Mouse (Mus musculus) liver, embryonic 16.5 days (tissue): Measurements from ENCODE around the gene Dnajc3. TPM values are rescaled to one million over a fixed set of nuclear protein-coding genes. Genes with fewer than 3 reads are reported as not detected.

ENCODE experiments used
- ATAC-seq: fragments of 200-750 bp; cut with Nextera tagmentation; 2 replicates; pipeline ENCODE4 v1.8.0; 2017; ENCODE audit warnings: low read depth, mild to moderate bottlenecking, moderate number of reproducible peaks, moderate library complexity
- H3K27ac ChIP-seq: fragments of 300-500 bp; sonication (generic); 2 replicates; pipeline ENCODE4 v1.5.1; 2014; ENCODE audit warnings: mild to moderate bottlenecking, low read length
- H3K27me3 ChIP-seq: fragments of 300-500 bp; sonication (generic); 2 replicates; pipeline ENCODE4 v1.6.1; 2014; ENCODE audit warnings: low read depth, low read length, mixed read lengths; ENCODE audit not compliant: control insufficient read depth, insufficient read depth
- H3K36me3 ChIP-seq: fragments of 300-500 bp; sonication (generic); 2 replicates; pipeline ENCODE4 v1.6.1; 2014; ENCODE audit warnings: mild to moderate bottlenecking; ENCODE audit not compliant: control insufficient read depth, insufficient read depth
- H3K4me1 ChIP-seq: fragments of 300-500 bp; sonication (generic); 2 replicates; pipeline ENCODE4 v1.6.1; 2014; ENCODE audit warnings: low read depth, low read length, mixed read lengths; ENCODE audit not compliant: control insufficient read depth
- H3K4me2 ChIP-seq: fragments of 300-500 bp; sonication (generic); 2 replicates; pipeline ENCODE4 v1.6.1; 2014; ENCODE audit warnings: low read depth, low read length, mixed read lengths
- H3K4me3 ChIP-seq: fragments of 300-500 bp; sonication (generic); 2 replicates; pipeline ENCODE4 v1.5.1; 2014; ENCODE audit warnings: low read depth, mild to moderate bottlenecking, low read length
- H3K9ac ChIP-seq: fragments of 300-500 bp; sonication (generic); 2 replicates; pipeline ENCODE4 v1.6.1; 2014; ENCODE audit warnings: low read depth, low read length
- H3K9me3 ChIP-seq: fragments of 300-500 bp; sonication (generic); replicated peaks from 2 replicates; pipeline ENCODE4 v1.6.1; 2016; ENCODE audit warnings: low read length; ENCODE audit not compliant: control insufficient read depth
- WGBS: fragments of 180-500 bp; shearing (Covaris S2); extraction: QIAGEN DNeasy Blood & Tissue Kit; methylation state at CpG from one replicate; pipeline ENCODE4 v1.1.7; 2014; ENCODE audit not compliant: insufficient replicate concordance; 5-methylcytosine and 5-hydroxymethylcytosine counted together
- polyA plus RNA-seq: library from polyadenylated mRNA; unstranded; fragments of >200 nt; fragmentation: Nextera tagmentation; extraction: Ambion mirVana; gene quantifications from 2 replicates; pipeline ENCODE4 v1.2.1, GENCODE M21; 2015

The Dnajc3 gene
- 30.3 and 31.6 TPM in 2 replicates for polyA plus RNA-seq

GRCm38 (mm10) chr14:118937533-118938492 lies at the start of gene Dnajc3:
TSS of gene Dnajc3 (plus strand) at chr14:118937976.
- Histone ChIP-seq H3K4me1 (peaks cover 30% of the 10 kb centered on the region), H3K27ac (peak within 1 kb of the TSS; percentile 91), H3K27me3 (no peaks in the 10 kb centered on the region), H3K9me3 (no peaks in the 10 kb centered on the region), H3K4me2 (peak within 1 kb of the TSS; percentile 96), H3K36me3 (no peaks in the 10 kb centered on the region), H3K4me3 (peak within 1 kb of the TSS; percentile 96), H3K9ac (peak within 1 kb of the TSS; percentile 99)
- under 1% methylated on average over 118 of the region's 124 CpGs for WGBS
- peak; percentile 99 for ATAC-seq

DNA sequence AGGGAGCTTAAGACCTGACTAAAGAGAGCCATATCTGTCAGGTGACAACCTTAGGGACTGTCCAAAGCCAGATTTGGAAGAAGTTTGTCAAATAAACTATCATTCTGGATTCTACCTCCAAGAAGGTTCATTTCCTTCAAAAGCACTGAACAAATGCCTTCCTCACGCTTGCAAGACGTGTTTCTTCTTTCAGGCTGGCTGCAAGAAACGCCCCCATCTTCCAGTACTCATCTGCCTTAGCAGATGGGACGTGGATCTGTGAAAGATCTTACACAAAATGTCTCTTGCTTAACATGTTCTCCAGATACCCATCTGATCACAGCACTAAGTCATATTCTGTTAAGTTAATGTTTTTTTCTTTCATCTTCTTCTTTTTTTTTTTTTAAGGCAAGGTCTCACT lies 47.7 kb upstream of the Dnajc3 start:
- Histone ChIP-seq H3K27me3 (no peaks in the 10 kb centered on the region), H3K36me3 (no peaks in the 10 kb centered on the region), H3K9me3 (no peaks in the 10 kb centered on the region), H3K4me3 (no peak overlapping the region), H3K4me1 (no peaks in the 10 kb centered on the region), H3K27ac (no peak overlapping the region), H3K9ac (no peak overlapping the region), H3K4me2 (no peak overlapping the region)
- no peak for ATAC-seq
- 60% methylated on average over 4 of the region's 4 CpGs for WGBS

- H3K9me3 ChIP-seq, result no peaks in the 10 kb centered on the region
- H3K27me3 ChIP-seq, result no peaks in the 10 kb centered on the region
- no peak for ATAC-seq
- H3K4me2 ChIP-seq, result no peak overlapping the region
- WGBS, result 64% methylated on average over 7 of the region's 7 CpGs
- H3K4me1 ChIP-seq, result no peaks in the 10 kb centered on the region
- no peak overlapping the region for H3K4me3 ChIP-seq
- H3K9ac ChIP-seq, result no peak overlapping the region
- no peaks in the 10 kb centered on the region for H3K36me3 ChIP-seq
- H3K27ac ChIP-seq, result no peak overlapping the region
These were observed 42.5 kb upstream of the Dnajc3 start for GRCm38 (mm10) chr14:118895228-118895627.

DNA sequence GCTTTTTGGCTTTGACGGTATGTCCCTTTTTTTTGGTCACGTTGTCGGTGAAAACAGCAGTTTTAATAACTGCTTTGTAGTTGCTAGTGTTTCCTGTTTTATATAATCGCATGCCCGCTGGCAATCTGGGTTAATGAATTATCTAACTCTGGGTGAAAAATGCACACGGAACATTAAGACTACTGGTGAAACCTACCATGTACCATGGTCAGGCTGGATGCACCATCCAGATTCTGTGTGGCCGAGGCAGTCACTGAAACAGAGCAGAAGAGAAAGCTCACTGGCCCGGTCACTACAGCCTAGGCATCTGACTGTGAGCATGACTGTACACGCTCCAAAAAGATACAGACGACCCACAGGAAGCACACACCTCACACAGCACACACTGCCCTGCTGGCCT lies 42.1 kb upstream of the Dnajc3 start:
- Histone ChIP-seq H3K9ac (no peak overlapping the region), H3K27ac (no peak overlapping the region), H3K9me3 (no peaks in the 10 kb centered on the region), H3K36me3 (no peaks in the 10 kb centered on the region), H3K4me1 (no peaks in the 10 kb centered on the region), H3K4me2 (no peak overlapping the region), H3K4me3 (no peak overlapping the region), H3K27me3 (no peaks in the 10 kb centered on the region)
- WGBS, result 69% methylated on average over 10 of the region's 10 CpGs
- no peak for ATAC-seq

GRCm38 (mm10) chr14:118899940-118900339 lies 37.8 kb upstream of the Dnajc3 start:
- no peak for ATAC-seq
- 67% methylated on average over 11 of the region's 11 CpGs for WGBS
- H3K27me3 ChIP-seq, result no peaks in the 10 kb centered on the region

DNA sequence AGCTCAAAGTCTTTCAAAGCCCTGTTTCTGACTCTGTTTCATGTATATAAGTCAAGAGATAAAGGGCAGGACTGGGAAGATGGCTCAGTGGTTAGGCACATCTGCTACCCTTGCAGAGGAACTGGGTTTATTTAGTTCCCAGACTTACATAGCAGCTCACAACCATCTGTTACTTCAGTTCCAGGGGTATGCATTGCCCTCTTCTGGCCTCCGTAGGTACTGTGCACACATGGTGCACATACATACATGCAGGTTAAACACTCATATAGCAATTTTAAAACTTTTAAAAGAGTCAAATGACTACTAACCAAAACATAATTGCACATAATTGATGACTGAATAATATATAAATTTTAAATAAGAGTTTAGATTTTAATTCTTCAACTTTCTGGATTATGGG lies 36.9 kb upstream of the Dnajc3 start:
- 81% methylated on average over 1 of the region's 1 CpGs for WGBS
- no peaks in the 10 kb centered on the region for H3K27me3 ChIP-seq
- no peak overlapping the region for H3K27ac ChIP-seq
- H3K4me3 ChIP-seq, result no peak overlapping the region
- ATAC-seq, result no peak
- H3K4me1 ChIP-seq, result no peaks in the 10 kb centered on the region
- peaks cover 2% of the 10 kb centered on the region; the same call in 1 of the 2 replicates for H3K9me3 ChIP-seq
- H3K4me2 ChIP-seq, result no peak overlapping the region
- H3K9ac ChIP-seq, result no peak overlapping the region
- no peaks in the 10 kb centered on the region for H3K36me3 ChIP-seq

More at GRCm38 (mm10) chr14:118899940-118900339, 37.8 kb upstream of the Dnajc3 start:
- Histone ChIP-seq H3K27ac (no peak overlapping the region), H3K9ac (no peak overlapping the region), H3K4me3 (no peak overlapping the region), H3K9me3 (peaks cover 2% of the 10 kb centered on the region; the same call in 1 of the 2 replicates), H3K4me2 (no peak overlapping the region), H3K4me1 (no peaks in the 10 kb centered on the region), H3K36me3 (no peaks in the 10 kb centered on the region)

- Histone ChIP-seq H3K4me3 (no peak overlapping the region), H3K27me3 (no peaks in the 10 kb centered on the region), H3K9ac (no peak overlapping the region), H3K4me2 (no peak overlapping the region), H3K4me1 (no peaks in the 10 kb centered on the region), H3K36me3 (no peaks in the 10 kb centered on the region), H3K27ac (no peak overlapping the region), H3K9me3 (peaks cover 2% of the 10 kb centered on the region; the same call in 1 of the 2 replicates)
- WGBS, result 68% methylated on average over 3 of the region's 3 CpGs
- no peak for ATAC-seq
These were observed 34.4 kb upstream of the Dnajc3 start for GRCm38 (mm10) chr14:118903397-118903796.

DNA sequence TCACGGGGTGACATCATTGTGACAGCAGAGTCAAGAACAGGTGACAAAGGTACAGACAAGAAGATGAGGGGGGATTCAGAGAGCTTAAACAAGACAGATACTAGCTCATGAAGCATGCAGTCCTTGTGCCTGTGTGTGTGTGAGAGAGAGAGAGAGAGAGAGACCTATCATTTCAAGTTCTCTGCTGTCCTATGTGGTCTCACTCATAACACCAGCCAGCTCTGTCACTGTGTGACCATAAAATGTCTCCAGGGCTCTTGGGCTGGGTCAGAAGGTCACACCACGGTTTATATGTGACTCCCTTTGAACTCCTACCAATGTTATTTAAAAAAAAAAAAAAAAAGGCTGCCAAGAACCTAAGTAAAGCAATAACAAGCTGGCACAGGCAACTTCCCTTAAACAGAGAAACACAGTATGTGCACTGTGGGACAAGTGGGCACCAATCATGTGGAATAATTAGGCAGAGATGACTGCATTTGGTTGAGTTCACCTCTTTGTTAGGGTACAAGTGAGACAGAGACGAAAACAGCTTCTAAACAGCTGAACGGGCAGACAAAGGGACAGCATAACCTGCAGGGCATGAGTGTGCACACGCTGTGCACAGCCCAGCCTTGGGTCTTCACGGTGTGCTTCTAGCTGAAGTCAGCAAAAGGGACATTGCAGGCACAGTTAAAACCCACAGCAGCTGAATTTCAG lies 33.8 kb upstream of the Dnajc3 start:
- ATAC-seq, result no peak
- 55% methylated on average over 6 of the region's 6 CpGs for WGBS

More for the DNA sequence above, 33.8 kb upstream of the Dnajc3 start:
- Histone ChIP-seq H3K4me3 (no peak overlapping the region), H3K27ac (no peak overlapping the region), H3K9ac (no peak overlapping the region), H3K4me2 (no peak overlapping the region), H3K9me3 (peaks cover 2% of the 10 kb centered on the region; the same call in 1 of the 2 replicates), H3K4me1 (no peaks in the 10 kb centered on the region), H3K27me3 (no peaks in the 10 kb centered on the region), H3K36me3 (no peaks in the 10 kb centered on the region)
